Mouse (Mus musculus): ENCODE measurements around the gene Trappc2l.
"Not testable (repeated sequence)": the region's sequence is repeated elsewhere in the genome, so short reads cannot be mapped to it uniquely, and the experiment has no call there.

Gene Trappc2l

GRCm38 (mm10) chr8:122623844-122624642 is 12.6 kb downstream of the Trappc2l start:
- no peak for DNase-seq (ENCODE audit: extremely low read depth, insufficient read length, low spot score)

GRCm38 (mm10) chr8:122624653-122625052 is 13.2 kb downstream of the Trappc2l start:
- DNase-seq (ENCODE audit: extremely low read depth, insufficient read length, low spot score): no peak

GRCm38 (mm10) chr8:122625811-122626210 is 14.4 kb downstream of the Trappc2l start:
- no peak for DNase-seq (ENCODE audit: extremely low read depth, insufficient read length, low spot score)

- DNase-seq (ENCODE audit: extremely low read depth, insufficient read length, low spot score): no peak
Observed at GRCm38 (mm10) chr8:122626896-122627295, 15.5 kb downstream of the Trappc2l start.

- no peak for DNase-seq (ENCODE audit: extremely low read depth, insufficient read length, low spot score)
Observed at GRCm38 (mm10) chr8:122629388-122629787, 17.9 kb downstream of the Trappc2l start.

- DNase-seq (ENCODE audit: extremely low read depth, insufficient read length, low spot score): no peak
Observed at GRCm38 (mm10) chr8:122630696-122631095, 19.3 kb downstream of the Trappc2l start.

- DNase-seq (ENCODE audit: extremely low read depth, insufficient read length, low spot score): not testable (repeated sequence)
Observed at GRCm38 (mm10) chr8:122632134-122632533, 20.7 kb downstream of the Trappc2l start.

- DNase-seq (ENCODE audit: extremely low read depth, insufficient read length, low spot score): no peak
Observed at GRCm38 (mm10) chr8:122633205-122633604, 21.8 kb downstream of the Trappc2l start.

GRCm38 (mm10) chr8:122635878-122636802 is 24.7 kb downstream of the Trappc2l start:
- no peak for DNase-seq (ENCODE audit: extremely low read depth, insufficient read length, low spot score)

GRCm38 (mm10) chr8:122636803-122637175 is 25.3 kb downstream of the Trappc2l start:
- no peak for DNase-seq (ENCODE audit: extremely low read depth, insufficient read length, low spot score)

GRCm38 (mm10) chr8:122637230-122637629 is 25.8 kb downstream of the Trappc2l start:
- no peak for DNase-seq (ENCODE audit: extremely low read depth, insufficient read length, low spot score)

GRCm38 (mm10) chr8:122638601-122639000 is 27.2 kb downstream of the Trappc2l start:
- no peak for DNase-seq (ENCODE audit: extremely low read depth, insufficient read length, low spot score)

- DNase-seq (ENCODE audit: extremely low read depth, insufficient read length, low spot score): no peak
Observed at GRCm38 (mm10) chr8:122639521-122640248, 28.2 kb downstream of the Trappc2l start.

GRCm38 (mm10) chr8:122640825-122641224 is 29.4 kb downstream of the Trappc2l start:
- DNase-seq (ENCODE audit: extremely low read depth, insufficient read length, low spot score): no peak

GRCm38 (mm10) chr8:122641406-122641805 is 30.0 kb downstream of the Trappc2l start:
- DNase-seq (ENCODE audit: extremely low read depth, insufficient read length, low spot score): no peak

- DNase-seq (ENCODE audit: extremely low read depth, insufficient read length, low spot score): peak; percentile 30
Observed at GRCm38 (mm10) chr8:122642071-122642470, 30.6 kb downstream of the Trappc2l start.

GRCm38 (mm10) chr8:122644175-122644954 is 32.9 kb downstream of the Trappc2l start:
- DNase-seq (ENCODE audit: extremely low read depth, insufficient read length, low spot score): no peak

GRCm38 (mm10) chr8:122646337-122646736 is 34.9 kb downstream of the Trappc2l start:
- no peak for DNase-seq (ENCODE audit: extremely low read depth, insufficient read length, low spot score)

- DNase-seq (ENCODE audit: extremely low read depth, insufficient read length, low spot score): no peak
Observed at GRCm38 (mm10) chr8:122648192-122648970, 36.9 kb downstream of the Trappc2l start.
